Mouse (Mus musculus) ES-Bruce4 (cell line): Measurements from ENCODE around the gene Actn4.

Experiments used
- CTCF ChIP-seq: IDR thresholded peaks from one replicate; pipeline ENCODE4 v1.8.1; 2011; ENCODE audit warnings: low read depth, low read length
- EP300 ChIP-seq: IDR thresholded peaks from 2 replicates; pipeline ENCODE4 v1.6.1; 2011; ENCODE audit warnings: low read depth, low read length; ENCODE audit not compliant: insufficient read depth

DNA sequence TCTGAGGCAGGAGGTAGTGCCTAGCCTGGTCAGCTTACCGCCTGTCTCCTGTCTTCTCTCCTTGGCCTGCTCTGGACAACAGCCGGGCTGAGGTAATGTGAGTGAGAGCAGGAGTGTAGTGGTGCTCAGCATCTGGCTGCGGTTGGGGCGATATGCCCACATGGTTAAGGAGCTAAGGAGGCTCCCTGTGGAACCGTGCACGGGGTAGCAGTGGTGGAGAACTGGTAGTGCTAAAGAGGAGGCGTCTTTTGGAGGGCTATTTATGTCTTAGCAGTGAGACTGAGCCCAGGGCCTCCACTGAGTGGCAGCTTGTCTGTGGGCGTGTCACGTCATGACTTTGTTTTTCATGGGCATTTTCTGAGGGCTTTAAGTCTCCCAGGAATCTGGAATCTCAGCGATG, 58.4 kb downstream of the Actn4 start:
- no peak for TF ChIP-seq CTCF
- no peak for TF ChIP-seq EP300
